Mouse (Mus musculus) lung, postnatal 0 days (tissue): Measurements from ENCODE around the gene Neu1. TPM values are rescaled to one million over a fixed set of nuclear protein-coding genes. Genes with fewer than 3 reads are reported as not detected.

Source experiments
- ATAC-seq: fragments of 200-750 bp; cut with Nextera tagmentation; 2 replicates; pipeline ENCODE4 v1.8.0; 2017; ENCODE audit warnings: moderate library complexity
- DNase-seq: peaks from one replicate; pipeline ENCODE4 v3.0.0-alpha.2; 2016; ENCODE audit warnings: low spot score
- H3K27ac ChIP-seq: fragments of 300-500 bp; sonication (generic); 2 replicates; pipeline ENCODE4 v1.5.1; 2014; ENCODE audit warnings: antibody characterized with exemption, mild to moderate bottlenecking, low read length, mixed read lengths
- H3K27me3 ChIP-seq: fragments of 300-500 bp; sonication (generic); replicated peaks from 2 replicates; pipeline ENCODE4 v1.6.1; 2014; ENCODE audit warnings: low read length, mixed read lengths; ENCODE audit not compliant: insufficient read depth
- H3K36me3 ChIP-seq: fragments of 300-500 bp; sonication (generic); 2 replicates; pipeline ENCODE4 v1.6.1; 2014; ENCODE audit warnings: low read length, mixed read lengths; ENCODE audit not compliant: insufficient read depth
- H3K4me1 ChIP-seq: fragments of 300-500 bp; sonication (generic); 2 replicates; pipeline ENCODE4 v1.6.1; 2014; ENCODE audit warnings: antibody characterized with exemption, low read depth, low read length, mixed read lengths; ENCODE audit not compliant: insufficient read depth
- H3K4me2 ChIP-seq: fragments of 300-500 bp; sonication (generic); replicated peaks from 2 replicates; pipeline ENCODE4 v1.6.1; 2014; ENCODE audit warnings: low read depth, mild to moderate bottlenecking, low read length, moderate library complexity, mixed read lengths
- H3K4me3 ChIP-seq: fragments of 300-500 bp; sonication (generic); 2 replicates; pipeline ENCODE4 v1.5.1; 2014; ENCODE audit warnings: low read depth, low read length
- H3K9ac ChIP-seq: fragments of 300-500 bp; sonication (generic); replicated peaks from 2 replicates; pipeline ENCODE4 v1.6.1; 2014; ENCODE audit warnings: low read depth, mild to moderate bottlenecking
- H3K9me3 ChIP-seq: fragments of 300-500 bp; sonication (generic); 2 replicates; pipeline ENCODE4 v1.6.1; 2016; ENCODE audit warnings: low read length, mixed read lengths
- CTCF ChIP-seq: IDR thresholded peaks from 2 replicates; pipeline ENCODE4 v1.5.1; 2016; ENCODE audit warnings: antibody characterized with exemption, mild to moderate bottlenecking
- EP300 ChIP-seq: IDR thresholded peaks from 2 replicates; pipeline ENCODE4 v1.6.1; 2016; ENCODE audit warnings: antibody characterized with exemption, mild to moderate bottlenecking, control low read depth
- WGBS: fragments of 180-500 bp; shearing (Covaris S2); extraction: QIAGEN DNeasy Blood & Tissue Kit; methylation state at CpG from one replicate; pipeline ENCODE4 v1.1.7; 2014; 5-methylcytosine and 5-hydroxymethylcytosine counted together
- polyA plus RNA-seq: library from polyadenylated mRNA; unstranded; fragments of >200 nt; fragmentation: Nextera tagmentation; extraction: Ambion mirVana; gene quantifications from 2 replicates; pipeline ENCODE4 v1.2.1, GENCODE M21; 2015

The Neu1 gene
- polyA plus RNA-seq, 1 experiment from 2014 or later = 34.2 TPM

GRCm38 (mm10) chr17:34981690-34982180, 50.7 kb downstream of the Neu1 start, which contains the start of gene Lsm2:
Gene Lsm2, plus strand, starts transcription at chr17:34981862.
- peak within 1 kb of the TSS; percentile 56 for H3K9ac ChIP-seq
- peaks cover 9% of the 10 kb centered on the region; the same call in 1 of the 2 replicates for H3K36me3 ChIP-seq
- ATAC-seq (peak; percentile 96), DNase-seq (peak; percentile 98)
- H3K4me2 ChIP-seq = peak within 1 kb of the TSS; percentile 86
- H3K4me1 ChIP-seq = peaks cover 7% of the 10 kb centered on the region
- H3K9me3 ChIP-seq = no peaks in the 10 kb centered on the region
- H3K27ac ChIP-seq = peak within 1 kb of the TSS; percentile 92
- H3K27me3 ChIP-seq = no peaks in the 10 kb centered on the region
- peak; percentile 29 for TF ChIP-seq CTCF
- TF ChIP-seq EP300 = no peak
- under 1% methylated on average over 57 of the region's 58 CpGs for WGBS
- H3K4me3 ChIP-seq = peak within 1 kb of the TSS; percentile 58

DNA sequence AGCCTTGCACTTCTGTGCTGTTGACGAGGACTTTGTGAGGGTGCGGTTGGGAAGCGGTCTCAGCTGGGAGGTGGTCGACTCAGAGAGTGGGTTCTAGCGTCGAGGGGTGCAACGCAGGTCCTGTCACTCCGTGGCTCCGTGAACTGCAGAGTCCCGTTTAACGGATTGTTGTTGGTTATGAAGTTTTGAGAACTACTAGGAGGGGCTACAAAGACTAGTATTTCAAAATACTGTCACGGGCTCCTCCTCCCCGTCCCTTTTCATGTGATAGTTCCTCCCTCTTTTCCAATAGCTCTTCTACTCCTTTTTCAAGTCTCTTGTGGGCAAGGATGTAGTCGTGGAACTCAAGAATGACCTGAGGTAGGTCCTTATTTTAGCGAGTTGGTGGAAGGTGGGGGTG, 51.3 kb downstream of the Neu1 start:
- peak overlapping the region; percentile 58 for H3K4me3 ChIP-seq
- H3K9ac ChIP-seq = peak overlapping the region; percentile 56

DNA sequence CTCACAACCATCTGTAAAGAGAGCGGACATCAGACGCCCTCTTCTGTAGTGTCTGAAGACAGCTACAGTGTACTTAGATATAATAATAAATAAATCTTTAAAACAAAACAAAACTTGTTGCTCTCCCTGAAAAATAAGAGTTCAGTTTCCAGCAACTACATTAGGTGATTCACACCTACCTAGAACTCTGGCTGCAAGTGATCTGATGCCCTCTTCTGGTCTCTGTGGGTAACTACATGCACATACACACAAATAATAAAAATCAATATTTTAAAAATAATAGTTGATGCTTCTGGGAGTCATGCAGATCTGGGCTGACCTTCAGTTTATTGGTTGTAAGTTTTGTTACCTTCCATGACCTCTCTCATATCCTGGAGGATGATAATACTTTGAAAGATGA, 53.2 kb downstream of the Neu1 start:
- no peaks in the 10 kb centered on the region for H3K27me3 ChIP-seq
- H3K9ac ChIP-seq = no peak overlapping the region
- H3K36me3 ChIP-seq = peaks cover 9% of the 10 kb centered on the region; the same call in 1 of the 2 replicates
- 77% methylated on average over 2 of the region's 2 CpGs for WGBS
- no peak for TF ChIP-seq EP300
- TF ChIP-seq CTCF = peak; percentile 78
- ATAC-seq (no peak), DNase-seq (peak; percentile 74)
- H3K9me3 ChIP-seq = no peaks in the 10 kb centered on the region
- H3K4me2 ChIP-seq = no peak overlapping the region
- H3K4me1 ChIP-seq = peaks cover 7% of the 10 kb centered on the region
- no peak overlapping the region for H3K27ac ChIP-seq
- H3K4me3 ChIP-seq = no peak overlapping the region

More for the DNA sequence above, 51.3 kb downstream of the Neu1 start:
- peak overlapping the region; percentile 86 for H3K4me2 ChIP-seq
- peak overlapping the region; percentile 92 for H3K27ac ChIP-seq
- H3K9me3 ChIP-seq = no peaks in the 10 kb centered on the region
- WGBS = under 1% methylated on average over 15 of the region's 15 CpGs
- ATAC-seq (no peak), DNase-seq (peak; percentile 31)
- peaks cover 7% of the 10 kb centered on the region for H3K4me1 ChIP-seq
- no peak for TF ChIP-seq EP300
- no peak for TF ChIP-seq CTCF
- no peaks in the 10 kb centered on the region for H3K27me3 ChIP-seq
- H3K36me3 ChIP-seq = peaks cover 9% of the 10 kb centered on the region; the same call in 1 of the 2 replicates

Other genes starting within 250 kb of the Neu1 start
- 5.1 and 6.5 TPM in 2 replicates for gene C4b, start 187.4 kb upstream of the Neu1 start, polyA plus RNA-seq
- gene Cyp21a1, start 126.7 kb upstream of the Neu1 start, polyA plus RNA-seq = not detected in 2 replicates
- 34.7 and 37.3 TPM in 2 replicates for gene Stk19, start 94.3 kb upstream of the Neu1 start, polyA plus RNA-seq
- gene Dxo, start 94.2 kb upstream of the Neu1 start, polyA plus RNA-seq = 39.8 and 40.9 TPM in 2 replicates
- 30.6 and 32.1 TPM in 2 replicates for gene Skiv2l, start 81.0 kb upstream of the Neu1 start, polyA plus RNA-seq
- gene Nelfe, start 80.9 kb upstream of the Neu1 start, polyA plus RNA-seq = 45.0 and 49.0 TPM in 2 replicates
- 8.1 and 10.6 TPM in 2 replicates for gene Cfb, start 68.7 kb upstream of the Neu1 start, polyA plus RNA-seq
- 0.89 and 0.99 TPM in 2 replicates for gene Zbtb12, start 51.8 kb upstream of the Neu1 start, polyA plus RNA-seq
- not detected in 2 replicates for gene Gm20547, start 49.2 kb upstream of the Neu1 start, polyA plus RNA-seq
- gene C2, start 33.0 kb upstream of the Neu1 start, polyA plus RNA-seq = 11.7 and 13.6 TPM in 2 replicates
- 28.7 and 35.6 TPM in 2 replicates for gene Ehmt2, start 32.8 kb upstream of the Neu1 start, polyA plus RNA-seq
- 7.0 and 7.3 TPM in 2 replicates for gene Slc44a4, start 16.8 kb upstream of the Neu1 start, polyA plus RNA-seq
- gene Hspa1b, start 28.0 kb downstream of the Neu1 start, polyA plus RNA-seq = 0.35 and 0.50 TPM in 2 replicates
- not detected in 2 replicates for gene Gm20481, start 38.7 kb downstream of the Neu1 start, polyA plus RNA-seq
- gene Hspa1a, start 40.9 kb downstream of the Neu1 start, polyA plus RNA-seq = 8.2 and 11.9 TPM in 2 replicates
- gene Hspa1l, start 41.5 kb downstream of the Neu1 start, polyA plus RNA-seq = 0.70 and 0.79 TPM in 2 replicates
- gene Lsm2, start 50.6 kb downstream of the Neu1 start, polyA plus RNA-seq = 47.3 and 55.4 TPM in 2 replicates
- 24.6 and 24.7 TPM in 2 replicates for gene Vars, start 69.7 kb downstream of the Neu1 start, polyA plus RNA-seq
- 0.30 and 0.36 TPM in 2 replicates for gene Vwa7, start 85.3 kb downstream of the Neu1 start, polyA plus RNA-seq
- 1.7 TPM in 2 replicates for gene Sapcd1, start 96.8 kb downstream of the Neu1 start, polyA plus RNA-seq
- 1.8 and 2.4 TPM in 2 replicates for gene Msh5, start 115.5 kb downstream of the Neu1 start, polyA plus RNA-seq
- gene Clic1, start 118.7 kb downstream of the Neu1 start, polyA plus RNA-seq = 343 and 355 TPM in 2 replicates
- gene Ddah2, start 127.8 kb downstream of the Neu1 start, polyA plus RNA-seq = 238 and 247 TPM in 2 replicates
- 3.5 and 4.9 TPM in 2 replicates for gene Ly6g6c, start 134.1 kb downstream of the Neu1 start, polyA plus RNA-seq
- gene Mpig6b, start 134.9 kb downstream of the Neu1 start, polyA plus RNA-seq = 2.1 and 2.3 TPM in 2 replicates
- 2.8 and 3.1 TPM in 2 replicates for gene Ly6g6e, start 145.6 kb downstream of the Neu1 start, polyA plus RNA-seq
- 14.4 and 14.7 TPM in 2 replicates for gene Ly6g6d, start 146.8 kb downstream of the Neu1 start, polyA plus RNA-seq
- gene Ly6g6f, start 154.4 kb downstream of the Neu1 start, polyA plus RNA-seq = 0.71 and 0.74 TPM in 2 replicates
- 104 and 111 TPM in 2 replicates for gene Abhd16a, start 158.0 kb downstream of the Neu1 start, polyA plus RNA-seq
- not detected in 2 replicates for gene Ly6g5c, start 177.0 kb downstream of the Neu1 start, polyA plus RNA-seq
- 0.60 and 0.69 TPM in 2 replicates for gene Ly6g5b, start 184.2 kb downstream of the Neu1 start, polyA plus RNA-seq
- gene Gpank1, start 190.2 kb downstream of the Neu1 start, polyA plus RNA-seq = 16.0 and 18.5 TPM in 2 replicates
- gene Csnk2b, start 190.8 kb downstream of the Neu1 start, polyA plus RNA-seq = 203 and 207 TPM in 2 replicates
- 14.4 and 16.3 TPM in 2 replicates for gene D17H6S53E, start 195.1 kb downstream of the Neu1 start, polyA plus RNA-seq
- 0.19 and 0.27 TPM in 2 replicates for gene Apom, start 200.8 kb downstream of the Neu1 start, polyA plus RNA-seq
- 34.8 and 35.8 TPM in 2 replicates for gene Bag6, start 203.9 kb downstream of the Neu1 start, polyA plus RNA-seq
- gene Prrc2a, start 233.6 kb downstream of the Neu1 start, polyA plus RNA-seq = 74.1 and 86.0 TPM in 2 replicates
- gene Aif1, start 244.8 kb downstream of the Neu1 start, polyA plus RNA-seq = 9.9 and 10.3 TPM in 2 replicates